Mouse (Mus musculus) limb, embryonic 10.5 days (tissue): ENCODE data around the gene Cdc42ep5. TPM values are rescaled to one million over a fixed set of nuclear protein-coding genes. Genes with fewer than 3 reads are reported as not detected.

Experiments used
- DNase-seq: peaks from one replicate; pipeline ENCODE4 v3.0.0-alpha.2; 2017; ENCODE audit warnings: low spot score
- H3K27ac ChIP-seq: fragments of 300-500 bp; sonication (generic); 2 replicates; pipeline ENCODE4 v1.5.1; 2016; ENCODE audit warnings: mild to moderate bottlenecking
- H3K27me3 ChIP-seq: fragments of 300-500 bp; sonication (generic); 2 replicates; pipeline ENCODE4 v1.6.1; 2016; ENCODE audit warnings: low read depth, mild to moderate bottlenecking; ENCODE audit not compliant: poor library complexity, severe bottlenecking
- H3K36me3 ChIP-seq: fragments of 300-500 bp; sonication (generic); 2 replicates; pipeline ENCODE4 v1.6.1; 2016; ENCODE audit warnings: mild to moderate bottlenecking, moderate library complexity
- H3K4me1 ChIP-seq: fragments of 300-500 bp; sonication (generic); 2 replicates; pipeline ENCODE4 v1.6.1; 2016
- H3K4me3 ChIP-seq: fragments of 300-500 bp; sonication (generic); 2 replicates; pipeline ENCODE4 v1.5.1; 2016; ENCODE audit warnings: mild to moderate bottlenecking, moderate library complexity
- H3K9me3 ChIP-seq: fragments of 300-500 bp; sonication (generic); replicated peaks from 2 replicates; pipeline ENCODE4 v1.6.1; 2016; ENCODE audit warnings: mild to moderate bottlenecking
- WGBS: fragments of 180-500 bp; shearing (Covaris S2); methylation state at CpG from one replicate; pipeline ENCODE4 v1.1.7; 2016; 5-methylcytosine and 5-hydroxymethylcytosine counted together
- polyA plus RNA-seq: library from polyadenylated mRNA; unstranded; fragments of >200 nt; fragmentation: Nextera tagmentation; extraction: Ambion mirVana; gene quantifications from 2 replicates; pipeline ENCODE4 v1.2.1, GENCODE M21; 2016

The Cdc42ep5 gene
- polyA plus RNA-seq, 1 experiment from 2014 or later: 32.3 TPM

DNA sequence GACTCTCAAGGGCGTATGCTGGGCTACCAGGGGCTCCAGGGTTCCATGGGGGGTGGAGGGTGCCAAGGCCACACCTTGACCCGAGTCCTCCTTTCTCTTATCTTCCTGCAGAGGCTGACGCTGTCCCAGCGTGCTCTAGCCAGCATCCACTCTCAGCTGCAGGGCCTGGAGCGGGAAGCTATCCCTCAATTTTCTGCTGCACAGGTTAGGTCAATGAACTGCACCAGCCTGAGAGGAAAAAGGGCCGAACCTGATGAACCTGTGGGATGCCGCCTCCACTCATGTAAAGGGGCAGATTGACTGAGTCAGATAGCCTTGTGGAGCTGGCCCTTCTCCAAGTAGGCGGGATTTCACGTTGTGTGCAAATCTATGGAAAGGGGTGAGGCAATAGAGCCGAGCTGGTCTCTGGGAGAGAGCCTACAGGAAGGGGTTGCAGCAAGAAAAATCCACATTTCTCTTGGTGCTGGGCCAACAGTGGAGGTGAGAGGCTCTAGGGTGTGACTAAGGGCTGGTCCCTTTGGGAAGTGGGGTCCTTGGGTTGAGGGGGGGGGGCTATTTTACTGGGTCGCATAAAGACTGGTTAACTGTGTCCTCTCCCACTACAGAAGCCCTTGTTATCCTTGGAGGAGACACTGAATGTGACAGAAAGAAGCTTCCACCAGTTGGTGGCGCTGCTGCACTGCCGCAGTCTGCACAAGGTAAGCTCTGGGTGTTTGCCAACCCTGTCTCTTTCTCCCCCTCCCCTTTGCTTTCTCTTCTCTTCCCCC, 33.8 kb downstream of the Cdc42ep5 start:
- 47% methylated on average over 13 of the region's 13 CpGs for WGBS

DNA sequence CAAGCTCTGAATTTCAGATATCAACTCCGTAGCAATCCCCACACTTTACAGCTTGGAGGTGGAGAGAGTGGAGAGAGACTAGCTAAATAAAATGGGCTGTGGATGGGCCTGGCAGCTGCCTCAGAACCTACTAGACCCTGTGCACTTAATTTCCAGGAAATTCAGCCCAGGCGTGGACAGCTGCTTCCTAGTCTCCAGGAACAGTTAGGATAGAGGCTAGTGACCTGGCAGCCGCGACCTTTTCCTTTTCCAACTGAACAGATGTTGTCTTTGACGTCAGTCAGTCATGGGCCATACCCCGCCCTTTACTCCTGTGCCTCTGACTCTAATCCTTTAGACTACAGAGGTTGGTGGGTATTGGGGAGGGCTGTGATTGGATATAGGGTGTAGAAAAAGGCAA, 35.8 kb downstream of the Cdc42ep5 start:
- Histone ChIP-seq H3K9me3 (no peaks in the 10 kb centered on the region), H3K4me1 (peaks cover 10% of the 10 kb centered on the region), H3K4me3 (no peak overlapping the region), H3K27me3 (no peaks in the 10 kb centered on the region), H3K36me3 (0 out of 2 replicates have a peak, but pooled peaks cover 2% of the 10 kb centered on the region), H3K27ac (no peak overlapping the region)
- 68% methylated on average over 6 of the region's 6 CpGs for WGBS
- DNase-seq: no peak

More for the DNA sequence above, 33.8 kb downstream of the Cdc42ep5 start:
- no peak overlapping the region for H3K27ac ChIP-seq
- H3K9me3 ChIP-seq: no peaks in the 10 kb centered on the region
- DNase-seq: peak; percentile 83
- H3K36me3 ChIP-seq: 0 out of 2 replicates have a peak, but pooled peaks cover 2% of the 10 kb centered on the region
- no peaks in the 10 kb centered on the region for H3K4me1 ChIP-seq
- no peaks in the 10 kb centered on the region for H3K27me3 ChIP-seq
- H3K4me3 ChIP-seq: no peak overlapping the region

DNA sequence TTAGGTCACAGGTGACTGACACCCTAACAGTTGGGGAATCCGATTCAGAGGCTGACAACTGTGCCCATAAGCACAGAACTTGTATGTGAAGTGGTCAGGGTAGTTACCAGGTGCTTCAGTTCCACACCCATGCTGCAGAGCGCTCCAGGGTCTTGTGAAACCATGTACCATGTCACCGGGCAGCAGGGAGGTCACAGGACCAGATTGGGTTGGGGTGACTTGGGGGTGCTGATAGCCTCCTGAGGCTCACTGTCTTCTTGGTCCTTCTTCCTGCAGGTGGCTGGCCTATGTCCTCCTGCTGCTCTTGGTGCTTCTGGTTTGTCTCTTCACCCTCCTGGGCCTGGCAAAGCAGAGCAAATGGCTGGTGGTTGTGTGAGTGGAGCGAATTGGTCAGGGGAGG, 36.8 kb downstream of the Cdc42ep5 start:
- 0 out of 2 replicates have a peak, but pooled peaks cover 2% of the 10 kb centered on the region for H3K36me3 ChIP-seq
- H3K9me3 ChIP-seq: no peaks in the 10 kb centered on the region
- 89% methylated on average over 4 of the region's 4 CpGs for WGBS
- H3K27me3 ChIP-seq: 0 out of 2 replicates have a peak, but pooled peaks cover 5% of the 10 kb centered on the region
- no peak overlapping the region for H3K4me3 ChIP-seq
- DNase-seq: no peak
- H3K27ac ChIP-seq: no peak overlapping the region
- peaks cover 10% of the 10 kb centered on the region for H3K4me1 ChIP-seq

GRCm38 (mm10) chr7:4126992-4127785, 37.5 kb downstream of the Cdc42ep5 start:
- Histone ChIP-seq H3K27ac (no peak overlapping the region), H3K4me1 (peaks cover 10% of the 10 kb centered on the region), H3K9me3 (no peaks in the 10 kb centered on the region), H3K27me3 (peaks cover 12% of the 10 kb centered on the region), H3K4me3 (no peak overlapping the region), H3K36me3 (no peaks in the 10 kb centered on the region)
- no peak for DNase-seq
- 89% methylated on average over 11 of the region's 11 CpGs for WGBS

DNA sequence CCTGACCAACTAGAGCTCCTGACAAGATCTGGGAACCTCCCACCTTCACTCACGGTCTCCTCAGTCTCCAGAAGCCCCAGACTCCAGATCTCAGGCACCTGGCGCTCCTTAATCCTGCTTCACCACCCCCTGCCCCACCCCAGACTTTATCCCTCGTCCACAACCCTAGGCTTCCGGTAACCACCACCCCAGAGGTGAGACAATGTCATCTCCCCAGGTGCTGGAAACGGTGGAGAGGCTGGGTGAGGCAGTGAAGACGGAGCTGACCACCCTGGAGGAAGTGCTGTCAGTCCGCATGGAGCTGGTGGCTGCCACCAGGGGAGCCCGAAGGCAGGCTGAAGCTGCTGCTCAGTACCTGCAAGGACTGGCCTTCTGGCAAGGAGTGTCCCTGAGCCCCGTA, 39.4 kb downstream of the Cdc42ep5 start:
- Histone ChIP-seq H3K4me3 (no peak overlapping the region), H3K27ac (no peak overlapping the region), H3K36me3 (no peaks in the 10 kb centered on the region), H3K27me3 (peaks cover 31% of the 10 kb centered on the region), H3K9me3 (no peaks in the 10 kb centered on the region), H3K4me1 (peaks cover 10% of the 10 kb centered on the region)
- no peak for DNase-seq
- WGBS: 25% methylated on average over 9 of the region's 9 CpGs

DNA sequence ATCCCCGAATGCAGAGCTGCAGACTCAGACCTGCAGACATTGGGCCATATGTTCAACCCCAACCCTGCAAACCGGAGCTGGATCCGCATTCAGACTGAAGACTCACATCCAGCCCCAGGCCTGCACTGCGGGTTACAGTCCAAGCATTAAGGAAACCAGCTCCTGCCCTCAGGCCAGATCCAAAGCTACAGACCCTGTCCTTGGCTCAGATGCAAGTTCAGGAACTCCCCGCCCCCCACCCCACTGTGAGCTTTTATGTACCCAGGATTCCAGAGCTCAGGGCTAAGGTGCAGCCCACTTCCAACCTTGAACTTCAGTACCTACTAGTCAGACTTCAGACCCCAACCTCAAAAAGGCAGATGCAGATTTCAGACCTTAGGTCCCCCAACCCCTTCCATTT, 39.8 kb downstream of the Cdc42ep5 start:
- Histone ChIP-seq H3K9me3 (no peaks in the 10 kb centered on the region), H3K27me3 (peaks cover 35% of the 10 kb centered on the region), H3K36me3 (no peaks in the 10 kb centered on the region), H3K4me1 (peaks cover 10% of the 10 kb centered on the region), H3K27ac (no peak overlapping the region), H3K4me3 (peak overlapping the region; percentile 33; the same call in 1 of the 2 replicates)
- 18% methylated on average over 5 of the region's 5 CpGs for WGBS
- DNase-seq: no peak

DNA sequence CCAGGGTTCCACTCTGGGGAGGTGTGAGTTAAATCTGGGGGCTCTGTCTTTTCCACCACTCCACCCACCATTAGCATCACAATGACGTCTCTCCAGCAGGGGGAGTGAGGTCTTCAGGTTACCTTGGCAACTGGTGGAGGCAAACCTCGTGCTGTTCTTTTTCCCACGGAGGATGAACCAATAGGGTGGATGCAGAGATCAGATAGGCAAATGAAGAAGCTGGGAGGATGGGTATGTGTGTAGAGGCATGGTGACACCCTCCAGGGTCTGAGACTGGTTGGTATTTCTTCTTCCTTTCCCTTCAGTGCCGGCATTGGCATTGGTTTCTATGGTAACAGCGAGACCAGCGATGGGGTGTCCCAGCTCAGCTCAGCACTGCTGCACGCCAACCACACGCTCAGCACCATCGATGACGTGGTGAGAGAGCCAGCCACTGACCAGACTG, 40.3 kb downstream of the Cdc42ep5 start:
- no peaks in the 10 kb centered on the region for H3K36me3 ChIP-seq

DNA sequence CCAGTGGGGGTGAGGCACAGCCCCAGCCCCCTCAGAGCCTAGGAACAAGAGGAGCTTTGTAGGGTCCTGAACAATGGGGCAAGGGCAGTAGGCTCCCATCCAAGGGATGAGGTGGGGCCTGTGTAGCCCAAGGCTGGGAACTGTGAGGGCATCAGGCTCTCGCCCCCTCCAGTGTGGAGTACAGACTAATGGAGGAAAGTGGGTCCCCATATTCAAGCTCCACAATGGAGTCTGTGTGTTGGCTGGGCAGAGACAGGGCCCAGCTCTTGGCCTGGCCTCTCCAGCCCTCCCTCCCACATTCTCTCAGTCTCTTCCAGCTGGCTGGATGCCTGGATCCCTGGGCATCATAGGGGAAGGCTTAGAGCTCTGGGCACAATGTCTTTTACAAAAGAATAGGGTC, 40.9 kb downstream of the Cdc42ep5 start:
- H3K27ac ChIP-seq: no peak overlapping the region
- 57% methylated on average over 1 of the region's 1 CpGs for WGBS
- no peaks in the 10 kb centered on the region for H3K9me3 ChIP-seq
- DNase-seq: no peak
- peaks cover 16% of the 10 kb centered on the region for H3K4me1 ChIP-seq
- H3K4me3 ChIP-seq: no peak overlapping the region
- no peaks in the 10 kb centered on the region for H3K36me3 ChIP-seq
- peaks cover 47% of the 10 kb centered on the region for H3K27me3 ChIP-seq

More for the DNA sequence above, 40.3 kb downstream of the Cdc42ep5 start:
- peaks cover 14% of the 10 kb centered on the region for H3K4me1 ChIP-seq
- no peaks in the 10 kb centered on the region for H3K9me3 ChIP-seq
- no peak overlapping the region for H3K27ac ChIP-seq
- WGBS: 1% methylated on average over 10 of the region's 10 CpGs
- no peak for DNase-seq
- peaks cover 41% of the 10 kb centered on the region for H3K27me3 ChIP-seq
- H3K4me3 ChIP-seq: peak overlapping the region; percentile 33

- no peak for DNase-seq
- H3K27ac ChIP-seq: no peak overlapping the region
These were observed 41.9 kb downstream of the Cdc42ep5 start for GRCm38 (mm10) chr7:4122783-4123182.

GRCm38 (mm10) chr7:4122076-4122768, 42.4 kb downstream of the Cdc42ep5 start:
- 56% methylated on average over 11 of the region's 11 CpGs for WGBS
- Histone ChIP-seq H3K36me3 (no peaks in the 10 kb centered on the region), H3K4me1 (peaks cover 16% of the 10 kb centered on the region), H3K27me3 (peaks cover 53% of the 10 kb centered on the region), H3K4me3 (no peak overlapping the region), H3K9me3 (no peaks in the 10 kb centered on the region), H3K27ac (no peak overlapping the region)
- no peak for DNase-seq

More at GRCm38 (mm10) chr7:4122783-4123182, 41.9 kb downstream of the Cdc42ep5 start:
- Histone ChIP-seq H3K4me3 (no peak overlapping the region), H3K4me1 (peaks cover 16% of the 10 kb centered on the region), H3K36me3 (no peaks in the 10 kb centered on the region), H3K9me3 (no peaks in the 10 kb centered on the region), H3K27me3 (peaks cover 53% of the 10 kb centered on the region)
- WGBS: 86% methylated on average over 10 of the region's 10 CpGs

DNA sequence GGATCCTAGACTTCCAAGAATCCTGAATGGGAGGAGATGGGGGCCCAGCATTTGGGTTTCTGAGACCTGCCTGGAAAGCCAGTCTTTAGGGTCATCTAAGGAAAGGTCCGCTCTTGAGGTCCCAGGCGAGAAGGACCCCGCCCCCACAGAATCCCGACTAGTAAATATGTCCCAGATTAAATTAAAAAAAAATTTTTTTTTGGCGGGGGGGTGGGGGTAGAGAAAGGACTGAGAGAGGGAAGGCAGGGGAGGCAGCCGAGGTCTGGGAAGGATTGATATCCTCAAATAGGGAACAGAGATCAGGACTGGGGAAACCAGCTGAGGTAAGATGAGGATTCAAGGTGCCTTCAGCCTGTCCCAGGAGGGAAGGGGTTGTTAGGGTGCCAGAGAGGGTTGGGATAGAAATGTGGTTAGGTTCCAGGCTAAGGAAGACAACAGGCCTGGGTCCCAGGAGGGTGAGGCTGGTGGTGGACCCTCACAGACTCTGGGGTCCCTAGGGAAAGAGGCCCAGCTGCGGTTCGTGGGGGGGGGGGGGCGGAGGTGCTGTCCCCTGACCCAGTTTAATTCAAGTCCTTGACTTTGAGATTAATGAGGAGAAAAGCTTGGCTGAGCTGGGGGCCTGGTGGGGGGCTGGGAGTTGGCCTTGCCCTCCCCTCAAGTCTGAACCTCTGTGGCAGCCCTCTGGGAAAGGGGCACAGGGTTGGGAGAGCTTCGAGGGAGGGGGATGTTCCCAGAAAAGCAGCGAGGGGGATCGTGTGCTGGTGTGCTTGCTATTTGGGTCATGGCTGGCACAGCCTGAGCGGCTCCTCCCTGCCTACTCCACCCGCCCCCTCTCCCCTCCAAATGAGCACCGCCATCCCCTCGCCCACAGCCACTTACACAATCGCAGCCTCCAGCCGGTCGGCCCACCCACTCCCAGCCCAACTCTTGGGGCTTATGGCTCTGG, 44.4 kb downstream of the Cdc42ep5 start:
- H3K4me3 ChIP-seq: peak overlapping the region; percentile 53
- no peaks in the 10 kb centered on the region for H3K36me3 ChIP-seq
- peaks cover 53% of the 10 kb centered on the region for H3K27me3 ChIP-seq
- H3K9me3 ChIP-seq: no peaks in the 10 kb centered on the region
- WGBS: 17% methylated on average over 18 of the region's 19 CpGs
- DNase-seq: no peak
- H3K27ac ChIP-seq: no peak overlapping the region
- H3K4me1 ChIP-seq: peaks cover 16% of the 10 kb centered on the region
